Mouse (Mus musculus) ES-E14 (cell line): ENCODE results near the gene Itgb8. TPM values are rescaled to one million over a fixed set of nuclear protein-coding genes. Genes with fewer than 3 reads are reported as not detected.

ENCODE experiments used
- DNase-seq: peaks from one replicate; pipeline ENCODE4 v3.0.0-alpha.2; 2013; ENCODE audit warnings: low read depth, low spot score
- H3K27ac ChIP-seq: 2 replicates; pipeline ENCODE4 v1.5.1; 2012; ENCODE audit warnings: low read depth, mild to moderate bottlenecking, low read length, moderate library complexity, mixed read lengths; ENCODE audit not compliant: poor library complexity, insufficient read depth, severe bottlenecking
- H3K36me3 ChIP-seq: 2 replicates; pipeline ENCODE4 v1.6.1; 2012; ENCODE audit warnings: mild to moderate bottlenecking, low read length, moderate library complexity, mixed read lengths; ENCODE audit not compliant: control insufficient read depth, poor library complexity, insufficient read depth, severe bottlenecking
- H3K4me1 ChIP-seq, 2 experiments: fragments of 150-350 bp in 1 of 2; sonication (generic) in 1 of 2; 2 replicates each; pipeline ENCODE4 v1.6.1; 2012; ENCODE audit warnings: low read length in 2 of 2, mild to moderate bottlenecking in 1 of 2, mixed read lengths in 1 of 2; ENCODE audit not compliant: control insufficient read depth in 2 of 2, insufficient read depth in 2 of 2, poor library complexity in 1 of 2
- H3K4me3 ChIP-seq, 2 experiments: fragments of 150-350 bp in 1 of 2; sonication (generic) in 1 of 2; 2 replicates each; pipeline ENCODE4 v1.5.1; 2012; ENCODE audit warnings: low read length in 2 of 2, low read depth in 1 of 2, mild to moderate bottlenecking in 1 of 2, mixed read lengths in 1 of 2; ENCODE audit not compliant: insufficient read depth in 1 of 2, poor library complexity in 1 of 2, severe bottlenecking in 1 of 2
- H3K9ac ChIP-seq: 2 replicates; pipeline ENCODE4 v1.6.1; 2012; ENCODE audit warnings: low read depth, mild to moderate bottlenecking, low read length, mixed read lengths; ENCODE audit not compliant: poor library complexity, insufficient read depth, severe bottlenecking
- H3K9me3 ChIP-seq: fragments of 150-350 bp; sonication (generic); 2 replicates; pipeline ENCODE4 v1.6.1; 2012; ENCODE audit warnings: low read depth, mild to moderate bottlenecking, low read length; ENCODE audit not compliant: control insufficient read depth, insufficient read depth
- CHD2 ChIP-seq: IDR thresholded peaks from 2 replicates; pipeline ENCODE4 v1.6.1; 2014; ENCODE audit warnings: mild to moderate bottlenecking, low read depth, low read length, inconsistent platforms
- HCFC1 ChIP-seq: IDR thresholded peaks from 2 replicates; pipeline ENCODE4 v1.6.1; 2012; ENCODE audit warnings: low read length, inconsistent platforms, borderline replicate concordance; ENCODE audit not compliant: insufficient read depth
- MAFK ChIP-seq: IDR thresholded peaks from 2 replicates; pipeline ENCODE4 v1.6.1; 2014; ENCODE audit warnings: mild to moderate bottlenecking, low read depth, low read length, inconsistent platforms; ENCODE audit not compliant: insufficient read depth
- ZC3H11A ChIP-seq: IDR thresholded peaks from 2 replicates; pipeline ENCODE4 v1.6.1; 2012; ENCODE audit warnings: low read depth, mild to moderate bottlenecking, inconsistent platforms, low read length, borderline replicate concordance
- ZNF384 ChIP-seq: IDR thresholded peaks from 2 replicates; pipeline ENCODE4 v1.6.1; 2012; ENCODE audit warnings: low read depth, low read length, inconsistent platforms
- in situ Hi-C, 2 experiments: fragments of 600-800 bp; cut with MboI; formaldehyde crosslinking; loops; one replicate each; pipeline ENCODE4 v1.15.1; 2025; ENCODE audit warnings: low sequenced_read_pairs in 2 of 2, inconsistent platforms in 1 of 2; ENCODE audit not compliant: unreplicated experiment in 2 of 2
- total RNA-seq: library from RNA; depleted of rRNA; stranded (reverse); fragments of 300-350 nt; gene quantifications from 2 replicates; pipeline ENCODE4 v1.2.3, GENCODE M21; 2012; rRNA removed

The Itgb8 gene
- total RNA-seq = 0.32 and 0.45 TPM in 2 replicates

- Histone ChIP-seq H3K9me3 (0 out of 2 replicates have a peak, but pooled peaks cover 2% of the 10 kb centered on the region), H3K4me3 (peak within 1 kb of the TSS; percentile 57 to 59), H3K9ac (peak within 1 kb of the TSS; percentile 64), H3K4me1 (no peaks in the 10 kb centered on the region), H3K36me3 (no peaks in the 10 kb centered on the region), H3K27ac (no peak within 1 kb of the TSS)
- peak; percentile 40 for DNase-seq
- in situ Hi-C loops = no loop called here
- no peak for TF ChIP-seq ZC3H11A
- TF ChIP-seq ZNF384 = no peak
- TF ChIP-seq HCFC1 = no peak
- TF ChIP-seq MAFK = no peak
- TF ChIP-seq CHD2 = no peak
Observed at GRCm38 (mm10) chr12:119238696-119239415, at the start of gene Itgb8. Itgb8 (minus strand) TSS chr12:119238802.

GRCm38 (mm10) chr12:119276282-119276681, 37.7 kb upstream of the Itgb8 start:
- in situ Hi-C loops = no loop called here
- Histone ChIP-seq H3K4me1 (no peaks in the 10 kb centered on the region), H3K36me3 (no peaks in the 10 kb centered on the region), H3K27ac (no peak overlapping the region), H3K9ac (no peak overlapping the region), H3K9me3 (no peaks in the 10 kb centered on the region), H3K4me3 (no peak overlapping the region)
- DNase-seq = no peak
- TF ChIP-seq MAFK (no peak), CHD2 (no peak), ZNF384 (no peak), ZC3H11A (no peak), HCFC1 (no peak)

- no peaks in the 10 kb centered on the region for H3K36me3 ChIP-seq
- H3K4me3 ChIP-seq = no peak overlapping the region
- no peaks in the 10 kb centered on the region for H3K4me1 ChIP-seq
- TF ChIP-seq ZNF384 (no peak), CHD2 (no peak), MAFK (no peak), HCFC1 (no peak), ZC3H11A (no peak)
- in situ Hi-C loops = no loop called here
- H3K9me3 ChIP-seq = no peaks in the 10 kb centered on the region
- DNase-seq = no peak
- no peak overlapping the region for H3K9ac ChIP-seq
- H3K27ac ChIP-seq = no peak overlapping the region
Observed at GRCm38 (mm10) chr12:119273605-119274004, 35.0 kb upstream of the Itgb8 start.

GRCm38 (mm10) chr12:119271964-119272363, 33.4 kb upstream of the Itgb8 start:
- in situ Hi-C loops = no loop called here

More at GRCm38 (mm10) chr12:119271964-119272363, 33.4 kb upstream of the Itgb8 start:
- Histone ChIP-seq H3K27ac (no peak overlapping the region), H3K36me3 (no peaks in the 10 kb centered on the region), H3K4me1 (no peaks in the 10 kb centered on the region), H3K9me3 (no peaks in the 10 kb centered on the region), H3K4me3 (no peak overlapping the region), H3K9ac (no peak overlapping the region)
- TF ChIP-seq CHD2 (no peak), ZNF384 (no peak), ZC3H11A (no peak), HCFC1 (no peak), MAFK (no peak)
- DNase-seq = no peak
